Mouse (Mus musculus) intestine, postnatal 0 days (tissue): ENCODE measurements around the gene Olfr322. TPM values are rescaled to one million over a fixed set of nuclear protein-coding genes. Genes with fewer than 3 reads are reported as not detected.

Source experiments
- ATAC-seq: fragments of 200-750 bp; cut with Nextera tagmentation; 2 replicates; pipeline ENCODE4 v1.8.0; 2017; ENCODE audit warnings: mild to moderate bottlenecking, moderate TSS enrichment, moderate library complexity
- H3K27ac ChIP-seq: fragments of 300-500 bp; sonication (generic); 2 replicates; pipeline ENCODE4 v1.5.1; 2014; ENCODE audit warnings: mild to moderate bottlenecking, low read depth, low read length, moderate library complexity
- H3K27me3 ChIP-seq: fragments of 300-500 bp; sonication (generic); replicated peaks from 2 replicates; pipeline ENCODE4 v1.6.1; 2014; ENCODE audit warnings: low read length, mixed read lengths; ENCODE audit not compliant: control insufficient read depth, insufficient read depth
- H3K36me3 ChIP-seq: fragments of 300-500 bp; sonication (generic); 2 replicates; pipeline ENCODE4 v1.6.1; 2014; ENCODE audit warnings: mild to moderate bottlenecking, moderate library complexity; ENCODE audit not compliant: control insufficient read depth, insufficient read depth
- H3K4me1 ChIP-seq: fragments of 300-500 bp; sonication (generic); replicated peaks from 2 replicates; pipeline ENCODE4 v1.6.1; 2014; ENCODE audit warnings: antibody characterized with exemption, low read length, mixed read lengths; ENCODE audit not compliant: control insufficient read depth, insufficient read depth
- H3K4me2 ChIP-seq: fragments of 300-500 bp; sonication (generic); replicated peaks from 2 replicates; pipeline ENCODE4 v1.6.1; 2014; ENCODE audit warnings: low read depth, mild to moderate bottlenecking, moderate library complexity
- H3K4me3 ChIP-seq: fragments of 300-500 bp; sonication (generic); 2 replicates; pipeline ENCODE4 v1.5.1; 2014; ENCODE audit warnings: low read depth, low read length
- H3K9ac ChIP-seq: fragments of 300-500 bp; sonication (generic); 2 replicates; pipeline ENCODE4 v1.6.1; 2014; ENCODE audit warnings: mild to moderate bottlenecking, low read depth, low read length
- H3K9me3 ChIP-seq: fragments of 300-500 bp; sonication (generic); 2 replicates; pipeline ENCODE4 v1.6.1; 2016; ENCODE audit warnings: mixed run types; ENCODE audit not compliant: control insufficient read depth
- CTCF ChIP-seq: sonication (generic); IDR thresholded peaks from 2 replicates; pipeline ENCODE4 v1.5.1; 2016; ENCODE audit warnings: low read depth, mild to moderate bottlenecking, control low read depth, antibody characterized with exemption, moderate library complexity
- WGBS: fragments of 180-500 bp; shearing (Covaris S2); extraction: QIAGEN DNeasy Blood & Tissue Kit; methylation state at CpG from one replicate; pipeline ENCODE4 v1.1.7; 2014; 5-methylcytosine and 5-hydroxymethylcytosine counted together
- polyA plus RNA-seq: library from polyadenylated mRNA; unstranded; fragments of >200 nt; fragmentation: Nextera tagmentation; extraction: Ambion mirVana; gene quantifications from 2 replicates; pipeline ENCODE4 v1.2.1, GENCODE M21; 2015

Olfr322 gene
- polyA plus RNA-seq, 1 experiment from 2014 or later: not detected

GRCm38 (mm10) chr11:58641057-58641456 lies 17.5 kb upstream of the Olfr322 start:
- TF ChIP-seq CTCF: no peak
- Histone ChIP-seq H3K27me3 (peaks cover 53% of the 10 kb centered on the region), H3K36me3 (no peaks in the 10 kb centered on the region), H3K27ac (no peak overlapping the region), H3K9me3 (no peaks in the 10 kb centered on the region), H3K9ac (no peak overlapping the region), H3K4me2 (peak overlapping the region; percentile 56; the same call in 1 of the 2 replicates), H3K4me1 (0 out of 2 replicates have a peak, but pooled peaks cover 5% of the 10 kb centered on the region), H3K4me3 (no peak overlapping the region)
- 40% methylated on average over 14 of the region's 14 CpGs for WGBS
- no peak for ATAC-seq

GRCm38 (mm10) chr11:58641638-58642358 lies 16.8 kb upstream of the Olfr322 start:
- H3K27ac ChIP-seq: no peak overlapping the region
- H3K27me3 ChIP-seq: peaks cover 51% of the 10 kb centered on the region
- ATAC-seq: no peak
- 79% methylated on average over 13 of the region's 13 CpGs for WGBS
- TF ChIP-seq CTCF: no peak
- H3K4me1 ChIP-seq: 0 out of 2 replicates have a peak, but pooled peaks cover 5% of the 10 kb centered on the region
- no peak overlapping the region for H3K9ac ChIP-seq
- no peaks in the 10 kb centered on the region for H3K9me3 ChIP-seq
- H3K4me2 ChIP-seq: no peak overlapping the region
- no peak overlapping the region for H3K4me3 ChIP-seq
- H3K36me3 ChIP-seq: no peaks in the 10 kb centered on the region

GRCm38 (mm10) chr11:58643350-58643749 lies 15.2 kb upstream of the Olfr322 start:
- Histone ChIP-seq H3K9me3 (no peaks in the 10 kb centered on the region), H3K4me2 (no peak overlapping the region), H3K36me3 (no peaks in the 10 kb centered on the region), H3K27me3 (peaks cover 36% of the 10 kb centered on the region), H3K4me3 (no peak overlapping the region), H3K4me1 (0 out of 2 replicates have a peak, but pooled peaks cover 5% of the 10 kb centered on the region), H3K27ac (no peak overlapping the region), H3K9ac (no peak overlapping the region)
- ATAC-seq: no peak
- 38% methylated on average over 6 of the region's 6 CpGs for WGBS
- TF ChIP-seq CTCF: peak; percentile 78

GRCm38 (mm10) chr11:58655151-58655550 lies 3.4 kb upstream of the Olfr322 start:
- no peak for ATAC-seq
- no peaks in the 10 kb centered on the region for H3K4me1 ChIP-seq
- H3K36me3 ChIP-seq: no peaks in the 10 kb centered on the region
- no peak for TF ChIP-seq CTCF
- H3K27ac ChIP-seq: no peak overlapping the region
- no peak overlapping the region for H3K4me2 ChIP-seq
- no peak overlapping the region for H3K9ac ChIP-seq
- no peaks in the 10 kb centered on the region for H3K9me3 ChIP-seq
- 84% methylated on average over 3 of the region's 3 CpGs for WGBS
- H3K27me3 ChIP-seq: no peaks in the 10 kb centered on the region
- no peak overlapping the region for H3K4me3 ChIP-seq

- TF ChIP-seq CTCF: peak; percentile 11; the same call in 1 of the 2 replicates
- Histone ChIP-seq H3K9me3 (no peaks in the 10 kb centered on the region), H3K4me3 (no peak overlapping the region), H3K4me1 (no peaks in the 10 kb centered on the region), H3K4me2 (no peak overlapping the region), H3K27me3 (no peaks in the 10 kb centered on the region), H3K9ac (no peak overlapping the region), H3K36me3 (no peaks in the 10 kb centered on the region), H3K27ac (no peak overlapping the region)
- no peak for ATAC-seq
Measured at GRCm38 (mm10) chr11:58669252-58669651, 10.7 kb downstream of the Olfr322 start.

- TF ChIP-seq CTCF: peak; percentile 21; the same call in 1 of the 2 replicates
- 45% methylated on average over 4 of the region's 4 CpGs for WGBS
- H3K9ac ChIP-seq: no peak overlapping the region
- no peak for ATAC-seq
- no peak overlapping the region for H3K4me2 ChIP-seq
- H3K36me3 ChIP-seq: no peaks in the 10 kb centered on the region
- no peaks in the 10 kb centered on the region for H3K4me1 ChIP-seq
- no peak overlapping the region for H3K4me3 ChIP-seq
- no peaks in the 10 kb centered on the region for H3K27me3 ChIP-seq
- H3K27ac ChIP-seq: no peak overlapping the region
- H3K9me3 ChIP-seq: no peaks in the 10 kb centered on the region
Measured at GRCm38 (mm10) chr11:58671825-58672224, 13.2 kb downstream of the Olfr322 start.
